Mouse (Mus musculus) ES-Bruce4 (cell line): Measurements from ENCODE around the gene Olfr1500.
"Not testable (repeated sequence)": the region's sequence is repeated elsewhere in the genome, so short reads cannot be mapped to it uniquely, and the experiment has no call there.

Experiments
- CTCF ChIP-seq: IDR thresholded peaks from one replicate; pipeline ENCODE4 v1.8.1; 2011; ENCODE audit warnings: low read depth, low read length
- EP300 ChIP-seq: IDR thresholded peaks from 2 replicates; pipeline ENCODE4 v1.6.1; 2011; ENCODE audit warnings: low read depth, low read length; ENCODE audit not compliant: insufficient read depth
- POLR2A ChIP-seq: IDR thresholded peaks from one replicate; pipeline ENCODE4 v1.8.1; 2011; ENCODE audit warnings: low read length; ENCODE audit not compliant: insufficient read depth

- TF ChIP-seq CTCF, EP300, POLR2A: not testable (repeated sequence)
These were observed 20.3 kb upstream of the Olfr1500 start, which contains the start of gene Olfr1501 for GRCm38 (mm10) chr19:13850592-13850991.
